Mouse (Mus musculus) G1E (cell line): ENCODE data around the gene Polk.

Experiments
- CTCF ChIP-seq: IDR thresholded peaks from 2 replicates; pipeline ENCODE4 v1.5.1; 2012; ENCODE audit warnings: low read depth, low read length, inconsistent platforms, mixed read lengths
- GATA1 ChIP-seq: IDR thresholded peaks from 2 replicates; pipeline ENCODE4 v1.6.1; 2012; ENCODE audit warnings: borderline replicate concordance, low read length, inconsistent platforms, mixed read lengths
- POLR2AphosphoS5 ChIP-seq: IDR thresholded peaks from 2 replicates; pipeline ENCODE4 v1.6.1; 2012; ENCODE audit warnings: low read depth, low read length, inconsistent platforms; ENCODE audit not compliant: insufficient replicate concordance
- TAL1 ChIP-seq: conservative IDR thresholded peaks from 2 replicates; pipeline ENCODE4 v1.6.1; 2012; ENCODE audit warnings: low read depth, low read length, inconsistent platforms, mixed read lengths

DNA sequence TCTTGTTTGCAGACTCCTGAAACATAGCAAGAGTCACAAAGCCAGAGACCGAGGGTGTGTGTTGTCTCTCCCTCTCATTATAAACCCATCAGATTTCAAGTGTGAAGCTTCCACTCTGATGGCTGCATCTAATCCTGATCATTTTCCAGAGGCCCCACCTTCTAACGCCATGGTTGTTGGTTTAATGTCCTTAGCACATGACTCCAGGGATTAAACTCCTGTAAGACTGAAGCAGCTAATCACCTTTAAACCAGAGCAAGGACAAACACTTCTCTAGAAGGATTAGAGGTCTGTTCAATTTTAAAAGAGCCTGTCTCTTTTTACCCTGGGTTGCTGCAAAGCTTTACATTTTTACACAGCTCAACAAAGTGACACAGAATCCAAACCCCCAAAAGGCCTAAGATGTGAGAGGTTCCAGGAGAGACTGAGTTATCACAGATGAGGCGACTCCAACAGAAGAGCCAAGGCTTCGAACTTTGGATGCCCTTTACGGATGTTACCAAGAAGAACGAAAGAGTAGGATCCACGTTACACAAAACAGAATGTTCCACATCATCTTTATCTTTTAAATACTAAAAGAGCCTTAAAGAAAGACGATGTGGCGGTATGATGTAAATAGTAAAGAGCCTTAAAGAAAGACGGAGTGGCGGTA is 92.0 kb downstream of the Polk start:
- no peak for TF ChIP-seq CTCF
- TF ChIP-seq GATA1 = no peak
- TF ChIP-seq TAL1 = no peak
- TF ChIP-seq POLR2AphosphoS5 = no peak
